Mouse (Mus musculus) embryonic facial prominence, embryonic 13.5 days (tissue): ENCODE results near the gene E130114P18Rik. TPM values are rescaled to one million over a fixed set of nuclear protein-coding genes. Genes with fewer than 3 reads are reported as not detected.

Experiments used
- ATAC-seq: fragments of 200-750 bp; cut with Nextera tagmentation; 2 replicates; pipeline ENCODE4 v1.8.0; 2017; ENCODE audit warnings: low read depth; ENCODE audit not compliant: insufficient number of reproducible peaks, insufficient read depth, low FRiP score, low TSS enrichment
- H3K27ac ChIP-seq: fragments of 300-500 bp; sonication (generic); 2 replicates; pipeline ENCODE4 v1.5.1; 2015; ENCODE audit warnings: moderate library complexity, mild to moderate bottlenecking, inconsistent platforms
- H3K27me3 ChIP-seq: fragments of 300-500 bp; sonication (generic); 2 replicates; pipeline ENCODE4 v1.6.1; 2015; ENCODE audit warnings: mild to moderate bottlenecking, inconsistent platforms
- H3K36me3 ChIP-seq: fragments of 300-500 bp; sonication (generic); 2 replicates; pipeline ENCODE4 v1.6.1; 2015; ENCODE audit warnings: mild to moderate bottlenecking, inconsistent platforms
- H3K4me1 ChIP-seq: fragments of 300-500 bp; sonication (generic); 2 replicates; pipeline ENCODE4 v1.6.1; 2015; ENCODE audit warnings: inconsistent platforms
- H3K4me2 ChIP-seq: fragments of 300-500 bp; sonication (generic); 2 replicates; pipeline ENCODE4 v1.6.1; 2015; ENCODE audit warnings: moderate library complexity, mild to moderate bottlenecking, inconsistent platforms
- H3K4me3 ChIP-seq: fragments of 300-500 bp; sonication (generic); 2 replicates; pipeline ENCODE4 v1.5.1; 2015; ENCODE audit warnings: mild to moderate bottlenecking, inconsistent platforms
- H3K9ac ChIP-seq: fragments of 300-500 bp; sonication (generic); 2 replicates; pipeline ENCODE4 v1.6.1; 2015; ENCODE audit warnings: mild to moderate bottlenecking, inconsistent platforms
- H3K9me3 ChIP-seq: fragments of 300-500 bp; sonication (generic); 2 replicates; pipeline ENCODE4 v1.6.1; 2016; ENCODE audit warnings: inconsistent platforms
- WGBS: fragments of 180-500 bp; shearing (Covaris S2); methylation state at CpG from one replicate; pipeline ENCODE4 v1.1.7; 2015; ENCODE audit warnings: mixed read lengths; 5-methylcytosine and 5-hydroxymethylcytosine counted together
- polyA plus RNA-seq: library from polyadenylated mRNA; unstranded; fragments of >200 nt; fragmentation: Nextera tagmentation; extraction: Ambion mirVana; gene quantifications from 2 replicates; pipeline ENCODE4 v1.2.1, GENCODE M21; 2015

Gene E130114P18Rik
- polyA plus RNA-seq, 1 experiment from 2014 or later: 5.0 TPM

GRCm38 (mm10) chr4:97675741-97676578, 101.9 kb downstream of the E130114P18Rik start:
- no peak for ATAC-seq
- H3K27ac ChIP-seq: no peak overlapping the region
- H3K4me1 ChIP-seq: 0 out of 2 replicates have a peak, but pooled peaks cover 3% of the 10 kb centered on the region
- WGBS: 62% methylated on average over 16 of the region's 16 CpGs
- H3K27me3 ChIP-seq: 0 out of 2 replicates have a peak, but pooled peaks cover 3% of the 10 kb centered on the region
- no peaks in the 10 kb centered on the region for H3K9me3 ChIP-seq
- H3K4me3 ChIP-seq: no peak overlapping the region
- H3K4me2 ChIP-seq: no peak overlapping the region
- H3K36me3 ChIP-seq: no peaks in the 10 kb centered on the region
- no peak overlapping the region for H3K9ac ChIP-seq

GRCm38 (mm10) chr4:97673854-97674510, 103.9 kb downstream of the E130114P18Rik start:
- WGBS: 66% methylated on average over 6 of the region's 6 CpGs

GRCm38 (mm10) chr4:97672501-97672900, 105.4 kb downstream of the E130114P18Rik start:
- 68% methylated on average over 5 of the region's 5 CpGs for WGBS
- Histone ChIP-seq H3K4me3 (no peak overlapping the region), H3K27ac (no peak overlapping the region), H3K36me3 (no peaks in the 10 kb centered on the region), H3K4me1 (0 out of 2 replicates have a peak, but pooled peaks cover 3% of the 10 kb centered on the region), H3K9ac (no peak overlapping the region), H3K27me3 (0 out of 2 replicates have a peak, but pooled peaks cover 3% of the 10 kb centered on the region), H3K9me3 (no peaks in the 10 kb centered on the region), H3K4me2 (no peak overlapping the region)
- ATAC-seq: no peak

More at GRCm38 (mm10) chr4:97673854-97674510, 103.9 kb downstream of the E130114P18Rik start:
- Histone ChIP-seq H3K36me3 (no peaks in the 10 kb centered on the region), H3K9ac (no peak overlapping the region), H3K4me3 (no peak overlapping the region), H3K4me2 (no peak overlapping the region), H3K27ac (no peak overlapping the region), H3K9me3 (no peaks in the 10 kb centered on the region), H3K27me3 (0 out of 2 replicates have a peak, but pooled peaks cover 3% of the 10 kb centered on the region), H3K4me1 (0 out of 2 replicates have a peak, but pooled peaks cover 3% of the 10 kb centered on the region)
- ATAC-seq: no peak

GRCm38 (mm10) chr4:97671911-97672310, 106.0 kb downstream of the E130114P18Rik start:
- Histone ChIP-seq H3K9ac (no peak overlapping the region), H3K4me2 (no peak overlapping the region), H3K36me3 (no peaks in the 10 kb centered on the region), H3K9me3 (no peaks in the 10 kb centered on the region), H3K27ac (no peak overlapping the region), H3K4me3 (no peak overlapping the region), H3K27me3 (0 out of 2 replicates have a peak, but pooled peaks cover 2% of the 10 kb centered on the region), H3K4me1 (0 out of 2 replicates have a peak, but pooled peaks cover 3% of the 10 kb centered on the region)
- ATAC-seq: no peak
- WGBS: 89% methylated on average over 4 of the region's 4 CpGs

GRCm38 (mm10) chr4:97670418-97670817, 107.5 kb downstream of the E130114P18Rik start:
- ATAC-seq: no peak
- Histone ChIP-seq H3K9ac (no peak overlapping the region), H3K36me3 (no peaks in the 10 kb centered on the region), H3K4me2 (no peak overlapping the region), H3K9me3 (no peaks in the 10 kb centered on the region), H3K27ac (no peak overlapping the region), H3K4me3 (no peak overlapping the region), H3K4me1 (peaks cover 8% of the 10 kb centered on the region), H3K27me3 (no peaks in the 10 kb centered on the region)

- ATAC-seq: no peak
- Histone ChIP-seq H3K27me3 (no peaks in the 10 kb centered on the region), H3K4me2 (no peak overlapping the region), H3K36me3 (no peaks in the 10 kb centered on the region), H3K4me1 (peaks cover 14% of the 10 kb centered on the region), H3K4me3 (no peak overlapping the region), H3K9me3 (no peaks in the 10 kb centered on the region), H3K27ac (no peak overlapping the region), H3K9ac (no peak overlapping the region)
- WGBS: 71% methylated on average over 3 of the region's 3 CpGs
These were observed 108.1 kb downstream of the E130114P18Rik start for GRCm38 (mm10) chr4:97669808-97670207.

- Histone ChIP-seq H3K4me1 (peaks cover 16% of the 10 kb centered on the region), H3K27ac (peak overlapping the region; percentile 7; the same call in 1 of the 2 replicates), H3K9me3 (no peaks in the 10 kb centered on the region), H3K4me3 (no peak overlapping the region), H3K36me3 (no peaks in the 10 kb centered on the region), H3K4me2 (no peak overlapping the region), H3K27me3 (no peaks in the 10 kb centered on the region), H3K9ac (no peak overlapping the region)
- 31% methylated on average over 7 of the region's 7 CpGs for WGBS
- no peak for ATAC-seq
These were observed 112.5 kb downstream of the E130114P18Rik start for GRCm38 (mm10) chr4:97665428-97665755.

GRCm38 (mm10) chr4:97664738-97665427, 113.0 kb downstream of the E130114P18Rik start:
- Histone ChIP-seq H3K4me1 (peaks cover 16% of the 10 kb centered on the region), H3K4me2 (no peak overlapping the region), H3K9me3 (no peaks in the 10 kb centered on the region), H3K4me3 (no peak overlapping the region), H3K27ac (peak overlapping the region; percentile 7; the same call in 1 of the 2 replicates), H3K27me3 (no peaks in the 10 kb centered on the region), H3K36me3 (no peaks in the 10 kb centered on the region), H3K9ac (no peak overlapping the region)
- 24% methylated on average over 7 of the region's 7 CpGs for WGBS
- no peak for ATAC-seq

- WGBS: 83% methylated on average over 6 of the region's 6 CpGs
- no peaks in the 10 kb centered on the region for H3K27me3 ChIP-seq
- no peaks in the 10 kb centered on the region for H3K36me3 ChIP-seq
- no peak overlapping the region for H3K4me2 ChIP-seq
- no peak overlapping the region for H3K4me3 ChIP-seq
- no peak overlapping the region for H3K9ac ChIP-seq
- H3K4me1 ChIP-seq: peaks cover 20% of the 10 kb centered on the region
- ATAC-seq: no peak
- H3K27ac ChIP-seq: no peak overlapping the region
- H3K9me3 ChIP-seq: no peaks in the 10 kb centered on the region
These were observed 114.0 kb downstream of the E130114P18Rik start for GRCm38 (mm10) chr4:97663922-97664321.

GRCm38 (mm10) chr4:97662841-97663240, 115.0 kb downstream of the E130114P18Rik start:
- H3K4me1 ChIP-seq: peaks cover 27% of the 10 kb centered on the region
- WGBS: 63% methylated on average over 11 of the region's 11 CpGs
- H3K36me3 ChIP-seq: no peaks in the 10 kb centered on the region
- ATAC-seq: no peak
- H3K4me3 ChIP-seq: no peak overlapping the region
- no peak overlapping the region for H3K27ac ChIP-seq
- H3K9me3 ChIP-seq: no peaks in the 10 kb centered on the region
- no peaks in the 10 kb centered on the region for H3K27me3 ChIP-seq
- no peak overlapping the region for H3K4me2 ChIP-seq
- H3K9ac ChIP-seq: no peak overlapping the region

- H3K9me3 ChIP-seq: no peaks in the 10 kb centered on the region
- ATAC-seq: no peak
- H3K4me3 ChIP-seq: no peak overlapping the region
- no peak overlapping the region for H3K9ac ChIP-seq
- H3K27me3 ChIP-seq: no peaks in the 10 kb centered on the region
- no peak overlapping the region for H3K27ac ChIP-seq
- no peaks in the 10 kb centered on the region for H3K36me3 ChIP-seq
- peaks cover 35% of the 10 kb centered on the region for H3K4me1 ChIP-seq
- WGBS: 89% methylated on average over 10 of the region's 10 CpGs
- H3K4me2 ChIP-seq: no peak overlapping the region
These were observed 116.1 kb downstream of the E130114P18Rik start for GRCm38 (mm10) chr4:97661611-97662273.
